Mouse (Mus musculus) hindbrain, embryonic 14.5 days (tissue): ENCODE results near the gene Ubxn10. TPM values are rescaled to one million over a fixed set of nuclear protein-coding genes. Genes with fewer than 3 reads are reported as not detected.

ENCODE experiments used
- ATAC-seq: fragments of 200-750 bp; cut with Nextera tagmentation; 2 replicates; pipeline ENCODE4 v1.8.0; 2017; ENCODE audit warnings: moderate number of reproducible peaks, mild to moderate bottlenecking, moderate TSS enrichment, moderate library complexity; ENCODE audit not compliant: low FRiP score
- DNase-seq: peaks from one replicate; pipeline ENCODE4 v3.0.0-alpha.2; 2015; ENCODE audit warnings: low spot score
- H3K27ac ChIP-seq: fragments of 300-500 bp; sonication (generic); 2 replicates; pipeline ENCODE4 v1.5.1; 2014; ENCODE audit warnings: mild to moderate bottlenecking, moderate library complexity
- H3K27me3 ChIP-seq: fragments of 300-500 bp; sonication (generic); 2 replicates; pipeline ENCODE4 v1.6.1; 2014; ENCODE audit warnings: mild to moderate bottlenecking, low read length, mixed read lengths; ENCODE audit not compliant: control insufficient read depth, insufficient read depth
- H3K36me3 ChIP-seq: fragments of 300-500 bp; sonication (generic); replicated peaks from 2 replicates; pipeline ENCODE4 v1.6.1; 2014; ENCODE audit not compliant: control insufficient read depth, insufficient read depth
- H3K4me1 ChIP-seq: fragments of 300-500 bp; sonication (generic); replicated peaks from 2 replicates; pipeline ENCODE4 v1.6.1; 2014; ENCODE audit warnings: antibody characterized with exemption, low read length, mixed read lengths; ENCODE audit not compliant: control insufficient read depth, insufficient read depth
- H3K4me2 ChIP-seq: fragments of 300-500 bp; sonication (generic); replicated peaks from 2 replicates; pipeline ENCODE4 v1.6.1; 2014; ENCODE audit warnings: mild to moderate bottlenecking, moderate library complexity
- H3K4me3 ChIP-seq: fragments of 300-500 bp; sonication (generic); replicated peaks from 2 replicates; pipeline ENCODE4 v1.5.1; 2014; ENCODE audit warnings: mild to moderate bottlenecking, low read length
- H3K9ac ChIP-seq: fragments of 300-500 bp; sonication (generic); 2 replicates; pipeline ENCODE4 v1.6.1; 2014
- H3K9me3 ChIP-seq: fragments of 300-500 bp; sonication (generic); 2 replicates; pipeline ENCODE4 v1.6.1; 2016; ENCODE audit warnings: low read length; ENCODE audit not compliant: control insufficient read depth
- WGBS: fragments of 180-500 bp; shearing (Covaris S2); extraction: QIAGEN DNeasy Blood & Tissue Kit; methylation state at CpG from one replicate; pipeline ENCODE4 v1.1.7; 2014; 5-methylcytosine and 5-hydroxymethylcytosine counted together
- polyA plus RNA-seq: library from polyadenylated mRNA; unstranded; fragments of >200 nt; fragmentation: Nextera tagmentation; extraction: Ambion mirVana; gene quantifications from 2 replicates; pipeline ENCODE4 v1.2.1, GENCODE M21; 2014

Gene Ubxn10
- polyA plus RNA-seq, 1 experiment from 2014 or later, result 4.6 TPM

DNA sequence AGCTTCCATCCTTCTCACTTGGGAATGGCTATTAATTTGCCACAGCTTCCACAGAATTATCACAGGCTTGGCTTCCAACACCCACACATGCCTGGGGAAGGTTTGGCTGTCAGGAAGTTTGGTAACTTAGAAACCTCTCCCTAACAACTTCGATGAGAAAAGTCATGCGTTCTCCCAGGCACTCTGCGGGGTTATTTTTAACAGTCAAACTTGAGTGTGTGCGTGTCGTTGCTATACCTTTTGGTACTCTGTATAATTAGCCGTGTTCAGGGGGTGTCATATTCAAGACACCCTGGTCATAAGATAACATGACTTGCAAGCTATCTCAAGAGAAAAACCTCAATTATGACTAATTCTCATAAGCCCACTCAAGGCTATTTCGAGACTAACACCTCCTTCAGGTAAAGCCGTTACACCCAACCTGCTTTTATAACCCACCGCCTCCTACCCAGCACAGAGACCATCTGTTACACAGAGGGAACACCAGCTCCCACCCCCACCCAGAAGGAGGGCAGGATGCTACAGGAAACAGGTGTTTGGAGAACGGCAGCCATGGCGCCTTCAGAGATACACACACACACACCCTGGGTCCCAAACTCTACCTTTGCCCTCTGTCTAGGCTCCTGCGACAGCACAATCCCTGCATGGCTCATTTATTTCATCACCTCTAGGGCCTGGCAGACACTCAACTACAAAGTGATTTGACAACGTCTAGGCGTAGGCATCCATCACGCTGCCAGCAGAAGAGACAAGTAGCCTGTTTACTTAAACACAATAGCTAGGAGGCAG lies 13.3 kb downstream of the Ubxn10 start:
- WGBS, result 66% methylated on average over 15 of the region's 15 CpGs
- peak overlapping the region; percentile 50; the same call in 1 of the 2 replicates for H3K4me2 ChIP-seq

GRCm38 (mm10) chr4:138719264-138719596 lies 17.7 kb downstream of the Ubxn10 start:
- Histone ChIP-seq H3K27me3 (no peaks in the 10 kb centered on the region), H3K4me2 (no peak overlapping the region), H3K4me1 (peaks cover 4% of the 10 kb centered on the region), H3K4me3 (no peak overlapping the region), H3K27ac (no peak overlapping the region), H3K9me3 (no peaks in the 10 kb centered on the region), H3K9ac (no peak overlapping the region), H3K36me3 (no peaks in the 10 kb centered on the region)
- 81% methylated on average over 5 of the region's 5 CpGs for WGBS
- DNase-seq, result no peak
- no peak for ATAC-seq

More for the DNA sequence above, 13.3 kb downstream of the Ubxn10 start:
- Histone ChIP-seq H3K27me3 (no peaks in the 10 kb centered on the region), H3K27ac (no peak overlapping the region), H3K4me3 (no peak overlapping the region), H3K4me1 (peaks cover 20% of the 10 kb centered on the region), H3K36me3 (no peaks in the 10 kb centered on the region), H3K9me3 (no peaks in the 10 kb centered on the region), H3K9ac (no peak overlapping the region)
- DNase-seq (no peak), ATAC-seq (no peak)

DNA sequence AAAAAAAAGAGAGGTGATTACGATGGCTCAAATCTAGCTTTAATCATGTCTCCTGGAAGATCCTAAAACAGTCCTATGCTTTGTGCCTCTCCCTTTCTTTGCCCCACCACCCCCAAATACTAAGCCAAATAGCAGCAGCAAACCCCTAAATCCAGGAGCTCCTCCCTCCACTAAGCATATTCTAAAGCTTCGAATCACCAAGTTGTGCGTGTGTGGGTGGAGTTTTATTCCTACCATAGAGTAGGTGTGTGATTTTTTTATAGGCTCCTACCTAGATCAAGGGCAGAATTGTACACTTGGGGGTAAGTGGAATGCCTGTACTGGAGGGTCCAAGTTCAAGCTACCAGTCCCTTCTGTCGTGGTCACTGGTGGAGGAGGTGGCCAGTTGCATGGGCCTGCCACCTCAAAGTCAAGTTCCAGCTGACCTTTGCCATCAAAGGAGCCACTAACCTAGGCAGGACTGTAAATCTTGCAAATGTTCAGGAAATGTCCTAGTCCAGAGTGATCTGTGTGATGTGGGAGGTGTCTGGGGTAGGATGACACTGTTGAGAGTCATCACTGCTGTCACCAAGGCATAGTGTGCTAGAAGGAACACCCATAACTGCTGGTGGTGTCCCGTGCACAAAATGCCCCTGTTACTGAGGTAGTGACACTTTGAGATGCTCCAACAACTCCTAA lies 18.2 kb downstream of the Ubxn10 start:
- Histone ChIP-seq H3K36me3 (no peaks in the 10 kb centered on the region), H3K4me2 (no peak overlapping the region), H3K27me3 (no peaks in the 10 kb centered on the region), H3K27ac (no peak overlapping the region), H3K9ac (no peak overlapping the region), H3K9me3 (no peaks in the 10 kb centered on the region), H3K4me1 (no peaks in the 10 kb centered on the region), H3K4me3 (no peak overlapping the region)
- 91% methylated on average over 5 of the region's 5 CpGs for WGBS
- ATAC-seq (no peak), DNase-seq (no peak)

GRCm38 (mm10) chr4:138716697-138717096 lies 20.3 kb downstream of the Ubxn10 start:
- Histone ChIP-seq H3K36me3 (no peaks in the 10 kb centered on the region), H3K9ac (no peak overlapping the region), H3K27ac (no peak overlapping the region), H3K27me3 (no peaks in the 10 kb centered on the region), H3K4me1 (no peaks in the 10 kb centered on the region), H3K4me3 (no peak overlapping the region), H3K4me2 (no peak overlapping the region), H3K9me3 (no peaks in the 10 kb centered on the region)
- ATAC-seq (no peak), DNase-seq (no peak)
- WGBS, result 91% methylated on average over 9 of the region's 9 CpGs

DNA sequence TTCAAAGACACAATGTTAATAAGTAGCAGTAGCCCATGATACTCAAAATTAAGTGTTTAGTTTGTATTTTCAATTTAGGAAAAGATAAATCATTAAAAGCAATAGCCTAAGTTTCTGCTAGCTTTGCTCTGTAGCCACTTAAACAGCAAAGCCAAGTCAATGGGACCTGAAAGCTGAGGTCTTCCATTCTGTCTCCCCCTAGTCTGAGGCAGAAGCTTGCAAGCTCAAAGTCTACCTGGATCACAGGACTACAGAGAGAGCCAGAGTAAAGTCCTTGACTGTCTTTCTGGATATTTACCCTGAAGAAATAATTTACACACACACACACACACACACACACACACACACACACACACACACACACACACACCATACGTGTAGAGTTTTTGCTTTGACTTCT lies 22.8 kb downstream of the Ubxn10 start:
- ATAC-seq (no peak), DNase-seq (no peak)
- no peaks in the 10 kb centered on the region for H3K27me3 ChIP-seq
- no peak overlapping the region for H3K9ac ChIP-seq
- H3K4me3 ChIP-seq, result no peak overlapping the region
- H3K9me3 ChIP-seq, result no peaks in the 10 kb centered on the region
- 68% methylated on average over 1 of the region's 1 CpGs for WGBS
- H3K4me1 ChIP-seq, result peaks cover 16% of the 10 kb centered on the region
- H3K36me3 ChIP-seq, result no peaks in the 10 kb centered on the region
- H3K27ac ChIP-seq, result no peak overlapping the region
- H3K4me2 ChIP-seq, result no peak overlapping the region

DNA sequence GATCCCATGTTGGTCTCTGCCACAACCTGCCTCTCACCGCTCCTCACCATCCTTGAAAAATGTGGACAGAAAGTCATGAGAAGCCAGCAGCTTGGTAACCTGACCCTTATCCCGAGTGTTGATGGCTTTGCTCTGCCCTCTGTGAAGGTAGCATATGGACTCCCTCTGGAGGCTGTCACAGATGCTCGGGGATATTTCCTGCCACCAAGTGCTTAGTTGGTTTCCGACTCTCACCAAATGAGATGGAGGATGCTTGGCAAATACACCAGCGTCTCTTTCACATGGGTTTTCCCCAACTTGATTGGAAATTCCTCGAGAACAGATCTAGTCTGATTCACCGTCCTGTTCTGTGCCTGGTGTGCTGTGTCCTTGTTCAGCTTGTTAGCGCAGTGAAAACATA lies 24.3 kb downstream of the Ubxn10 start:
- no peak for ATAC-seq

DNA sequence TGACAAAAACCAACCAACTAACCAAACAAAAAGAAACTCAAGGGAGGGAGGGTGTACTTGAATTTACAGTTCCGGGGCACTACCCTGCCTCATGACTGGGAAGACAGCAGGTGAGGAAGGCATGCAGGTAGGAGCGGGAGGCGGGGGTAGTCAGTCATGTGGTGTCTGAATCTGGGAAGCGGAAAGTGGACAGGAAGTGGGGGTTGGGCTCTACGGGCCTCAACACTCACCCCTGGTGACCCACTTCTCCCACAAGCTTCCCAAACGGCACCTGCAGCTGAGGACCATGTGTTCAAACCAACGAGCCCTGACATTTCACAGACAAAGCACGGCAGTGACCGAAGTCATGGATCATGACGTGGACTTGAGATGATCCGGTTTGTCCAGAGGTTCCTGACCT lies 24.9 kb downstream of the Ubxn10 start:
- ATAC-seq, result no peak
- no peak for DNase-seq
- Histone ChIP-seq H3K4me3 (no peak overlapping the region), H3K9ac (no peak overlapping the region), H3K9me3 (no peaks in the 10 kb centered on the region), H3K4me1 (peaks cover 16% of the 10 kb centered on the region), H3K27me3 (no peaks in the 10 kb centered on the region), H3K27ac (no peak overlapping the region), H3K36me3 (no peaks in the 10 kb centered on the region), H3K4me2 (no peak overlapping the region)
- WGBS, result 91% methylated on average over 11 of the region's 11 CpGs

More for the DNA sequence above, 24.3 kb downstream of the Ubxn10 start:
- H3K9ac ChIP-seq, result no peak overlapping the region
- no peaks in the 10 kb centered on the region for H3K9me3 ChIP-seq
- no peak overlapping the region for H3K4me3 ChIP-seq
- H3K4me2 ChIP-seq, result no peak overlapping the region
- 79% methylated on average over 8 of the region's 8 CpGs for WGBS
- no peak for DNase-seq
- H3K27ac ChIP-seq, result no peak overlapping the region
- no peaks in the 10 kb centered on the region for H3K27me3 ChIP-seq
- H3K4me1 ChIP-seq, result peaks cover 16% of the 10 kb centered on the region
- no peaks in the 10 kb centered on the region for H3K36me3 ChIP-seq

DNA sequence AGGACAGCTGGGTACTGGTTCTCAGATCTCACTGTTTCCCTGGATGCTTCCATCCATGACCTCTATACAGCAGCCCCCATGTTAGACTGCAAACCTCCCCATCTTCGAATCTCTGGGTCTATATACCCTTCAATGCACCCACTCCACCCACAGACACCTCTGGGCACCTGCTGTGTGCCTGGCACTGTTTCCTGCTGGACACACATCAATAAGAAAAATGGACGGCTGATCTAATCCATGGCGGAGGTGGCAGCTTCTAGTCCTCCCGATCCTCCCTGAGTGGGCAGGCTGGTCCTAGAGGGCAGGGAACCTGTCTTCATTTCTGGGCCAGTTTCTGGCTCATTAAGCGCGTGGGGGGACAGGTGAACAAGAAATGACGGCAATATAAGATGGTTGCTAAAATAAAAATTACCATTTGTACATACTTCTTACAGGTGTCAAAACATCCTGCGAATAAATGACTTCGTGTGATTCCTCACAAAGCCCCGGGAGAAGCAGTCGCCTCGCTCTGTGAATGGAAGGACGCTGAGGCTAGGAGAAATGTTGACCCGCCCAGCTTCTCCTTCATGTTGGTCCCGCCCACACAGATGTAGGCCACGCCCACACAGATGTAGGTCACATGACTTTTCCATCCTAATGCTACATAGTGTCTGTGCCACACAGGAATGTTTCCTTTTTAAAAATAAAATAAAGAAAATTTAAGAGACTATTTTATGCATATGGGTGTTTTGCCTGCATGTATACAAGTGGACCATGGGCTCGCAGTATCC lies 25.7 kb downstream of the Ubxn10 start:
- DNase-seq (no peak), ATAC-seq (no peak)
- Histone ChIP-seq H3K4me3 (no peak overlapping the region), H3K4me2 (no peak overlapping the region), H3K27me3 (no peaks in the 10 kb centered on the region), H3K9me3 (no peaks in the 10 kb centered on the region), H3K27ac (peak overlapping the region; percentile 78), H3K36me3 (no peaks in the 10 kb centered on the region), H3K9ac (no peak overlapping the region), H3K4me1 (peaks cover 16% of the 10 kb centered on the region)
- WGBS, result 64% methylated on average over 17 of the region's 17 CpGs

DNA sequence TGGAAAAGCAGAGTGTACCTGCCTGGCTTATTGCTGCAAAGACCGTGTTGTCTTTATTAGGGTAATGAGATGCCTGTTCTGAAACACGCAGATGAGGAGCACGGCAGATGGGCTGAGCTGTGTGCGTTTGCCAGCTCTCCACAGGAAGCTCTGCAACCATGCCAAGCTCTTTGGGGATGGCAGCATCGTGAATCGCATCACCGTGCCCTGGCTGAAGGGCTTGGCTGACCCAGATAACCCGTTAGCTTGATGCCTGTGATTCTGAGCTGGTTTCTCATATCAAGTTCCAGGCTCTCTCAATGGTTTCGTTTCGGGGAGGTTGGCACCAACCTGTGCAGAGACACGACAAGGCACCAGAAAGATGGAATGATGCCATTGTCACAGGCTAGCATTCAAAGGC lies 26.3 kb downstream of the Ubxn10 start:
- H3K9ac ChIP-seq, result no peak overlapping the region
- no peak overlapping the region for H3K4me3 ChIP-seq
- H3K36me3 ChIP-seq, result no peaks in the 10 kb centered on the region
- no peaks in the 10 kb centered on the region for H3K9me3 ChIP-seq
- peak overlapping the region; percentile 78 for H3K27ac ChIP-seq
- DNase-seq, result peak; percentile 73
- ATAC-seq, result peak; percentile 60; the same call in 1 of the 2 replicates
- no peaks in the 10 kb centered on the region for H3K27me3 ChIP-seq
- peaks cover 16% of the 10 kb centered on the region for H3K4me1 ChIP-seq
- 63% methylated on average over 11 of the region's 11 CpGs for WGBS
- no peak overlapping the region for H3K4me2 ChIP-seq
